Mouse (Mus musculus) heart, embryonic 14.5 days (tissue): Measurements from ENCODE around the gene Stard9. TPM values are rescaled to one million over a fixed set of nuclear protein-coding genes. Genes with fewer than 3 reads are reported as not detected.
A peak's percentile ranks its signal among the peaks of the same experiment; 100 is the strongest.

ENCODE experiments used
- ATAC-seq: fragments of 200-750 bp; cut with Nextera tagmentation; 2 replicates; pipeline ENCODE4 v1.8.0; 2017; ENCODE audit warnings: low read depth, moderate TSS enrichment; ENCODE audit not compliant: insufficient number of reproducible peaks, insufficient read depth, low FRiP score
- H3K27ac ChIP-seq, 2 experiments: fragments of 200-500 bp in 1 of 2; fragments of 300-500 bp in 1 of 2; sonication (generic) in 1 of 2; replicated peaks in 1 of 2; 2 replicates each; pipeline ENCODE4 v1.5.1; 2012 to 2014; ENCODE audit warnings: low read depth in 2 of 2, low read length in 2 of 2, control low read depth in 1 of 2, mild to moderate bottlenecking in 1 of 2, mixed read lengths in 1 of 2; ENCODE audit not compliant: control insufficient read depth in 1 of 2, insufficient read depth in 1 of 2
- H3K27me3 ChIP-seq: fragments of 300-500 bp; sonication (generic); 2 replicates; pipeline ENCODE4 v1.6.1; 2014; ENCODE audit warnings: mild to moderate bottlenecking, low read length, control low read depth; ENCODE audit not compliant: control insufficient read depth, insufficient read depth
- H3K36me3 ChIP-seq: fragments of 300-500 bp; sonication (generic); 2 replicates; pipeline ENCODE4 v1.6.1; 2014; ENCODE audit warnings: mild to moderate bottlenecking, control low read depth, low read length, mixed read lengths; ENCODE audit not compliant: control insufficient read depth, insufficient read depth
- H3K4me1 ChIP-seq, 2 experiments: fragments of 200-500 bp in 1 of 2; fragments of 300-500 bp in 1 of 2; sonication (generic) in 1 of 2; 2 replicates each; pipeline ENCODE4 v1.6.1; 2012 to 2014; ENCODE audit warnings: low read length in 2 of 2, control low read depth in 1 of 2, mixed read lengths in 1 of 2; ENCODE audit not compliant: control insufficient read depth in 2 of 2, insufficient read depth in 2 of 2
- H3K4me2 ChIP-seq: fragments of 300-500 bp; sonication (generic); 2 replicates; pipeline ENCODE4 v1.6.1; 2014; ENCODE audit warnings: mild to moderate bottlenecking, low read length
- H3K4me3 ChIP-seq, 2 experiments: fragments of 200-500 bp in 1 of 2; fragments of 300-500 bp in 1 of 2; sonication (generic) in 1 of 2; 2 replicates each; pipeline ENCODE4 v1.5.1; 2012 to 2014; ENCODE audit warnings: low read length in 2 of 2, mild to moderate bottlenecking in 2 of 2, control low read depth in 1 of 2, low read depth in 1 of 2, moderate library complexity in 1 of 2; ENCODE audit not compliant: control insufficient read depth in 1 of 2, insufficient read depth in 1 of 2
- H3K9ac ChIP-seq: fragments of 300-500 bp; sonication (generic); 2 replicates; pipeline ENCODE4 v1.6.1; 2014; ENCODE audit warnings: mild to moderate bottlenecking, low read length
- H3K9me3 ChIP-seq: fragments of 300-500 bp; sonication (generic); 2 replicates; pipeline ENCODE4 v1.6.1; 2016; ENCODE audit warnings: low read length, control low read depth; ENCODE audit not compliant: control insufficient read depth
- WGBS: fragments of 180-500 bp; shearing (Covaris S2); extraction: QIAGEN DNeasy Blood & Tissue Kit; methylation state at CpG from one replicate; pipeline ENCODE4 v1.1.7; 2014; 5-methylcytosine and 5-hydroxymethylcytosine counted together
- polyA plus RNA-seq: library from polyadenylated mRNA; unstranded; fragments of >200 nt; fragmentation: Nextera tagmentation; extraction: Ambion mirVana; gene quantifications from 2 replicates; pipeline ENCODE4 v1.2.1, GENCODE M21; 2014

Gene Stard9
- polyA plus RNA-seq, 1 experiment from 2014 or later, result 5.7 TPM

GRCm38 (mm10) chr2:120729775-120730585 is 101.1 kb downstream of the Stard9 start:
- H3K27ac ChIP-seq, result peak overlapping the region in 1 of 2 experiments; percentile 98; a peak in 2 of 4 replicates
- peak overlapping the region; percentile 87 for H3K9ac ChIP-seq
- H3K4me3 ChIP-seq, result peak overlapping the region; percentile 78 to 96
- no peaks in the 10 kb centered on the region for H3K27me3 ChIP-seq
- peaks cover 41% of the 10 kb centered on the region for H3K36me3 ChIP-seq
- WGBS, result 1% methylated on average over 23 of the region's 23 CpGs
- H3K4me2 ChIP-seq, result peak overlapping the region; percentile 96
- ATAC-seq, result no peak
- peaks cover 6 to 15% of the 10 kb centered on the region in 2 experiments for H3K4me1 ChIP-seq
- H3K9me3 ChIP-seq, result no peaks in the 10 kb centered on the region

- WGBS, result under 1% methylated on average over 45 of the region's 50 CpGs
- H3K9ac ChIP-seq, result peak overlapping the region; percentile 87
- ATAC-seq, result peak; percentile 18
These were observed 101.8 kb downstream of the Stard9 start for GRCm38 (mm10) chr2:120730639-120731166.

GRCm38 (mm10) chr2:120731167-120731862 is 102.4 kb downstream of the Stard9 start:
- peaks cover 6 to 15% of the 10 kb centered on the region in 2 experiments for H3K4me1 ChIP-seq
- no peaks in the 10 kb centered on the region for H3K9me3 ChIP-seq
- no peaks in the 10 kb centered on the region for H3K27me3 ChIP-seq
- H3K36me3 ChIP-seq, result peaks cover 28% of the 10 kb centered on the region
- H3K4me3 ChIP-seq, result peak overlapping the region; percentile 78 to 96
- peak; percentile 95 for ATAC-seq
- peak overlapping the region; percentile 87 for H3K9ac ChIP-seq
- WGBS, result under 1% methylated on average over 60 of the region's 61 CpGs
- H3K4me2 ChIP-seq, result peak overlapping the region; percentile 96
- peak overlapping the region; percentile 96 to 98 for H3K27ac ChIP-seq

More at GRCm38 (mm10) chr2:120730639-120731166, 101.8 kb downstream of the Stard9 start:
- peaks cover 34% of the 10 kb centered on the region for H3K36me3 ChIP-seq
- H3K27me3 ChIP-seq, result no peaks in the 10 kb centered on the region
- no peaks in the 10 kb centered on the region for H3K9me3 ChIP-seq
- peak overlapping the region; percentile 78 to 96 for H3K4me3 ChIP-seq
- H3K4me2 ChIP-seq, result peak overlapping the region; percentile 96
- H3K27ac ChIP-seq, result peak overlapping the region; percentile 94 to 98
- H3K4me1 ChIP-seq, result peaks cover 6 to 15% of the 10 kb centered on the region in 2 experiments

DNA sequence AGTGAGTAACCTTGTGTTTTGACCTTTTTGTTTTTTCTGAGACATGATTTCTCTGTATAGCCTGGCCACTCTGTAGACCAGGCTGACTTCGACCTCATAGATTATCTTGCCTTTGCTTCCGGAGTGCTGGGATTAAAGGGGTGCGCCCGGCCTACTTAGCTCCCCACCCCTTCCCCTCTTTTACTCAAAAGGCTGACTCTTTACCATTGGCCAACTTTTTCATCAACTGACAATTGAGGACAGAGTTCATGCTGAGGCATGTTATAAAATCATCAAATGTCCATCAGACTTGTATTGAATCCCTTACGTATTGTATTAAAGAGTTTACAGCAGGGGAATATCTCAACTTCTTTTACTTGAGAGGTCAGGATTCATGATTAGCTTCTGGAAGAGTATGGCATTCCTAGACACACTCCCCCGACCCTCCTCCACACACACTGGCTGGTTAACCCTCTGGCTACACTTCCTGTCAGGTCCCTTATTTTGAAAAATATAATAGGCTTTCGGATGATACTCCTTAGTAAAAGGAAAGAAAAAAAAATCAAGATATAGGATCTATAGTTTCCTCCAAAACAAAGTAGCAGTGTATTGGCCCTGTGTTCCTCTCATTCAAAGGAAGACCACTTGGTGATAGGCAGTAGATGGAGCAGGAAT is 103.1 kb downstream of the Stard9 start:
- Histone ChIP-seq H3K4me2 (peak overlapping the region; percentile 96), H3K9ac (peak overlapping the region; percentile 87), H3K27ac (peak overlapping the region; percentile 96 to 98), H3K4me3 (peak overlapping the region; percentile 78 to 96), H3K27me3 (no peaks in the 10 kb centered on the region), H3K4me1 (peaks cover 6 to 15% of the 10 kb centered on the region in 2 experiments), H3K9me3 (no peaks in the 10 kb centered on the region), H3K36me3 (peaks cover 21% of the 10 kb centered on the region)
- no peak; the same call in 1 of the 2 replicates for ATAC-seq
- WGBS, result 26% methylated on average over 7 of the region's 7 CpGs

GRCm38 (mm10) chr2:120745496-120745895 is 116.6 kb downstream of the Stard9 start:
- peak overlapping the region in 1 of 2 experiments; percentile 49; a peak in 1 of 4 replicates for H3K27ac ChIP-seq
- no peaks in the 10 kb centered on the region for H3K27me3 ChIP-seq
- no peak overlapping the region for H3K4me2 ChIP-seq
- no peak overlapping the region for H3K9ac ChIP-seq
- no peak overlapping the region for H3K4me3 ChIP-seq
- peaks cover 44% of the 10 kb centered on the region for H3K36me3 ChIP-seq
- H3K9me3 ChIP-seq, result no peaks in the 10 kb centered on the region
- ATAC-seq, result no peak
- no peaks in the 10 kb centered on the region; a peak in 1 of 4 replicates for H3K4me1 ChIP-seq
- WGBS, result 78% methylated on average over 1 of the region's 1 CpGs

DNA sequence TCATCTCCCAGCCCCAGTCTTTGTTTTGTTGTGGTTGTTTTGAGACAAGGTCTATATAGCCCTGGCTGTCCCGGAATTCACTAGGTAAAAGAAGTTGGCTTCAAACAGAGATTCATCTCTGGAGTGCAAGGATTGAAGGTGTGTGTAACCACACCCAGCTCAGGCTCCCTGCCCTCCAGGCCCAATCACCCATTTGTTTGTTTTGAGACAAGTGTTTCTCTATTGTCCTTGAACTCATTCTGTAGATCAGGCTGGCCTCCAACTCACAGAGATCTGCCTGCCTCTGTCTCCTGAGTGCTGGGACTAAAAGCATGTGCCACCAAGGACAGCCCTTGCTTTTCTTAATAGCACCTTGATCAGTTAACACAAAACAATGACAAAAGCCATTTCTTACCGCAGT is 119.1 kb downstream of the Stard9 start:
- Histone ChIP-seq H3K9ac (no peak overlapping the region), H3K9me3 (no peaks in the 10 kb centered on the region), H3K4me3 (no peak overlapping the region), H3K36me3 (peaks cover 44% of the 10 kb centered on the region), H3K4me1 (no peaks in the 10 kb centered on the region; a peak in 1 of 4 replicates), H3K27ac (no peak overlapping the region), H3K27me3 (no peaks in the 10 kb centered on the region), H3K4me2 (no peak overlapping the region)
- 89% methylated on average over 2 of the region's 2 CpGs for WGBS
- ATAC-seq, result no peak

- Histone ChIP-seq H3K4me2 (no peak overlapping the region), H3K27ac (no peak overlapping the region), H3K9ac (no peak overlapping the region), H3K9me3 (no peaks in the 10 kb centered on the region), H3K36me3 (peaks cover 21% of the 10 kb centered on the region), H3K4me1 (no peaks in the 10 kb centered on the region), H3K4me3 (no peak overlapping the region), H3K27me3 (no peaks in the 10 kb centered on the region)
- no peak for ATAC-seq
These were observed 133.0 kb downstream of the Stard9 start for GRCm38 (mm10) chr2:120761922-120762321.
